Mouse (Mus musculus) MEL (cell line): ENCODE data around the gene Tmem50a. TPM values are rescaled to one million over a fixed set of nuclear protein-coding genes. Genes with fewer than 3 reads are reported as not detected.

Experiments used
- DNase-seq: peaks from one replicate; pipeline ENCODE4 v3.0.0; 2011; ENCODE audit warnings: low read depth, low spot score
- H3K27ac ChIP-seq: 2 replicates; pipeline ENCODE4 v1.5.1; 2012; ENCODE audit warnings: low read depth, mild to moderate bottlenecking, control low read depth, low read length, moderate library complexity; ENCODE audit not compliant: control insufficient read depth
- H3K27me3 ChIP-seq, 2 experiments: fragments of 150-350 bp in 1 of 2; sonication (generic) in 1 of 2; 2 replicates each; pipeline ENCODE4 v1.6.1; 2012; ENCODE audit warnings: low read length in 2 of 2, mild to moderate bottlenecking in 2 of 2, improper control_type of control experiment in 1 of 2, moderate library complexity in 1 of 2; ENCODE audit not compliant: insufficient read depth in 2 of 2, control insufficient read depth in 1 of 2
- H3K36me3 ChIP-seq, 2 experiments: 2 replicates each; pipeline ENCODE4 v1.6.1; 2012 to 2014; ENCODE audit warnings: low read length in 2 of 2, improper control_type of control experiment in 1 of 2, inconsistent platforms in 1 of 2, mild to moderate bottlenecking in 1 of 2; ENCODE audit not compliant: insufficient read depth in 2 of 2, control insufficient read depth in 1 of 2
- H3K4me1 ChIP-seq, 2 experiments: fragments of 150-350 bp in 1 of 2; sonication (generic) in 1 of 2; 2 replicates each; pipeline ENCODE4 v1.6.1; 2012; ENCODE audit warnings: low read length in 2 of 2, improper control_type of control experiment in 1 of 2, mild to moderate bottlenecking in 1 of 2; ENCODE audit not compliant: insufficient read depth in 2 of 2, control insufficient read depth in 1 of 2
- H3K4me3 ChIP-seq, 2 experiments: fragments of 150-350 bp in 1 of 2; sonication (generic) in 1 of 2; 2 replicates each; pipeline ENCODE4 v1.5.1; 2012; ENCODE audit warnings: low read depth in 2 of 2, low read length in 2 of 2, mild to moderate bottlenecking in 2 of 2, moderate library complexity in 2 of 2, control low read depth in 1 of 2, improper control_type of control experiment in 1 of 2; ENCODE audit not compliant: control insufficient read depth in 1 of 2, insufficient read depth in 1 of 2
- H3K79me2 ChIP-seq: 2 replicates; pipeline ENCODE4 v1.6.1; 2012; ENCODE audit warnings: mild to moderate bottlenecking, low read length, moderate library complexity; ENCODE audit not compliant: control insufficient read depth, poor library complexity, insufficient read depth
- H3K9ac ChIP-seq: 2 replicates; pipeline ENCODE4 v1.6.1; 2012; ENCODE audit warnings: low read depth, mild to moderate bottlenecking, control low read depth, low read length, moderate library complexity; ENCODE audit not compliant: control insufficient read depth, poor library complexity, severe bottlenecking
- H3K9me3 ChIP-seq: fragments of 150-350 bp; sonication (generic); replicated peaks from 2 replicates; pipeline ENCODE4 v1.6.1; 2012; ENCODE audit warnings: mild to moderate bottlenecking, low read length, improper control_type of control experiment, moderate library complexity; ENCODE audit not compliant: insufficient read depth
- CTCF ChIP-seq, 3 experiments: IDR thresholded peaks in 2 of 3; conservative IDR thresholded peaks in 1 of 3; 2 replicates each; pipeline ENCODE4 v1.5.1; 2011 to 2012; ENCODE audit warnings: low read length in 3 of 3, low read depth in 2 of 3, mild to moderate bottlenecking in 2 of 3, improper control_type of control experiment in 1 of 3, inconsistent platforms in 1 of 3, mixed read lengths in 1 of 3, moderate library complexity in 1 of 3; ENCODE audit not compliant: control insufficient read depth in 1 of 3, insufficient read depth in 1 of 3, poor library complexity in 1 of 3, severe bottlenecking in 1 of 3
- E2F4 ChIP-seq: IDR thresholded peaks from 2 replicates; pipeline ENCODE4 v1.6.1; 2011; ENCODE audit warnings: low read depth, low read length, improper control_type of control experiment, borderline replicate concordance
- ELF1 ChIP-seq: IDR thresholded peaks from 2 replicates; pipeline ENCODE4 v1.6.1; 2014; ENCODE audit warnings: low read depth, mild to moderate bottlenecking, inconsistent platforms, low read length, improper control_type of control experiment, moderate library complexity
- ETS1 ChIP-seq: IDR thresholded peaks from 2 replicates; pipeline ENCODE4 v1.6.1; 2012; ENCODE audit warnings: low read depth, mild to moderate bottlenecking, inconsistent platforms, low read length, improper control_type of control experiment, moderate library complexity
- GATA1 ChIP-seq: IDR thresholded peaks from 2 replicates; pipeline ENCODE4 v1.6.1; 2011; ENCODE audit warnings: low read depth, low read length, improper control_type of control experiment
- KAT2A ChIP-seq: conservative IDR thresholded peaks from 2 replicates; pipeline ENCODE4 v1.6.1; 2012; ENCODE audit warnings: low read depth, low read length, improper control_type of control experiment, inconsistent platforms
- MAX ChIP-seq: IDR thresholded peaks from 2 replicates; pipeline ENCODE4 v1.6.1; 2011; ENCODE audit warnings: low read length, improper control_type of control experiment
- MAZ ChIP-seq: IDR thresholded peaks from 2 replicates; pipeline ENCODE4 v1.6.1; 2012; ENCODE audit warnings: low read depth, mild to moderate bottlenecking, inconsistent platforms, low read length, improper control_type of control experiment
- MEF2A ChIP-seq: IDR thresholded peaks from 2 replicates; pipeline ENCODE4 v1.6.1; 2014; ENCODE audit warnings: low read depth, mild to moderate bottlenecking, inconsistent platforms, low read length, improper control_type of control experiment; ENCODE audit not compliant: poor library complexity, insufficient replicate concordance, severe bottlenecking; ENCODE audit errors: extremely low read depth
- MXI1 ChIP-seq: IDR thresholded peaks from 2 replicates; pipeline ENCODE4 v1.6.1; 2011; ENCODE audit warnings: mild to moderate bottlenecking, low read depth, low read length, improper control_type of control experiment
- MYB ChIP-seq: IDR thresholded peaks from 2 replicates; pipeline ENCODE4 v1.6.1; 2011; ENCODE audit warnings: mild to moderate bottlenecking, low read depth, low read length, improper control_type of control experiment
- MYC ChIP-seq: IDR thresholded peaks from 2 replicates; pipeline ENCODE4 v1.6.1; 2011; ENCODE audit warnings: low read depth, mild to moderate bottlenecking, low read length, improper control_type of control experiment, moderate library complexity
- POLR2A ChIP-seq, 2 experiments: IDR thresholded peaks; 2 replicates each; pipeline ENCODE4 v1.6.1; 2011 to 2012; ENCODE audit warnings: low read length in 2 of 2, mild to moderate bottlenecking in 2 of 2, control low read depth in 1 of 2, improper control_type of control experiment in 1 of 2, low read depth in 1 of 2, moderate library complexity in 1 of 2; ENCODE audit not compliant: control insufficient read depth in 1 of 2, insufficient read depth in 1 of 2, poor library complexity in 1 of 2
- POLR2AphosphoS5 ChIP-seq: IDR thresholded peaks from 2 replicates; pipeline ENCODE4 v1.6.1; 2012; ENCODE audit warnings: low read depth, borderline replicate concordance, mild to moderate bottlenecking, inconsistent platforms, low read length, moderate library complexity, mixed read lengths
- RAD21 ChIP-seq: IDR thresholded peaks from 2 replicates; pipeline ENCODE4 v1.6.1; 2011; ENCODE audit warnings: mild to moderate bottlenecking, low read depth, low read length, improper control_type of control experiment
- RCOR1 ChIP-seq: IDR thresholded peaks from 2 replicates; pipeline ENCODE4 v1.6.1; 2012; ENCODE audit warnings: low read depth, mild to moderate bottlenecking, inconsistent platforms, low read length, improper control_type of control experiment
- SIN3A ChIP-seq: IDR thresholded peaks from 2 replicates; pipeline ENCODE4 v1.6.1; 2012; ENCODE audit warnings: low read length, improper control_type of control experiment, inconsistent platforms
- SMC3 ChIP-seq: IDR thresholded peaks from 2 replicates; pipeline ENCODE4 v1.6.1; 2011; ENCODE audit warnings: low read depth, low read length, improper control_type of control experiment
- TAL1 ChIP-seq: IDR thresholded peaks from 2 replicates; pipeline ENCODE4 v1.6.1; 2012; ENCODE audit warnings: mild to moderate bottlenecking, inconsistent platforms, low read length, moderate library complexity, mixed read lengths
- TCF12 ChIP-seq: IDR thresholded peaks from 2 replicates; pipeline ENCODE4 v1.6.1; 2014; ENCODE audit warnings: low read depth, mild to moderate bottlenecking, inconsistent platforms, low read length, improper control_type of control experiment, moderate library complexity
- USF1 ChIP-seq: IDR thresholded peaks from 2 replicates; pipeline ENCODE4 v1.6.1; 2014; ENCODE audit warnings: low read depth, mild to moderate bottlenecking, inconsistent platforms, low read length, improper control_type of control experiment, moderate library complexity
- USF2 ChIP-seq, 2 experiments: IDR thresholded peaks; 2 replicates each; pipeline ENCODE4 v1.6.1; 2011 to 2012; ENCODE audit warnings: improper control_type of control experiment in 2 of 2, low read length in 2 of 2, borderline replicate concordance in 1 of 2, inconsistent platforms in 1 of 2, low read depth in 1 of 2, mild to moderate bottlenecking in 1 of 2; ENCODE audit not compliant: insufficient read depth in 1 of 2
- ZKSCAN1 ChIP-seq: IDR thresholded peaks from 2 replicates; pipeline ENCODE4 v1.6.1; 2012; ENCODE audit warnings: low read depth, mild to moderate bottlenecking, inconsistent platforms, low read length, improper control_type of control experiment, moderate library complexity
- polyA plus RNA-seq, 2 experiments: library from polyadenylated mRNA; stranded (reverse) in 1 of 2; unstranded in 1 of 2; fragments of >175 nt in 1 of 2; fragments of >200 nt in 1 of 2; gene quantifications; 2 replicates each; pipeline versions ENCODE4 v1.2.1 to v1.2.4; 2012; ENCODE audit warnings: low replicate concordance in 2 of 2, low read depth in 1 of 2; ENCODE audit not compliant: insufficient read length in 2 of 2, insufficient read depth in 1 of 2, missing spikeins in 1 of 2
- total RNA-seq: library from RNA; depleted of rRNA; stranded (reverse); fragments of 300-350 nt; gene quantifications from 2 replicates; pipeline ENCODE4 v1.2.3, GENCODE M21; 2012

Tmem50a gene
- total and polyA plus RNA-seq, 3 experiments, result 58.5 to 115 TPM; not detected in 1

DNA sequence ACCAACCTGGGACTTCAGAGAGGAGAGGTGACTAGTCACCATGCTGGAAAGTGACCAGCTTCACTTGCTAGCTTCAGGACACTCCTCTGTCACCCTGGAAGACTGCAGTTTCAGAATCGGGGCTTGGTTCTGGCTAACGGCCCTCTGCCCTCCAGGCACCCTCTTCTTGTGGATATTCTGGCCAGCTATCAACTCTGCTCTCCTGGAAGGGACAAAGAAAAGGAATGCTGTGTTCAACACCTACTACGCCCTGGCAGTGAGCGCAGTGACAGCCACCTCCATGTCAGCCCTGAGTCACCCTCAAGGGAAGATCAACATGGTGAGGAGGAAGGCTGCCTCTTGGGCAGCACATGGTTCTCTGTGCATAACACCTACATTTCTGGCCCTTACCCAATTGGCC is 30.5 kb downstream of the Tmem50a start:
- H3K36me3 ChIP-seq, result no peaks in the 10 kb centered on the region
- H3K27ac ChIP-seq, result no peak overlapping the region

DNA sequence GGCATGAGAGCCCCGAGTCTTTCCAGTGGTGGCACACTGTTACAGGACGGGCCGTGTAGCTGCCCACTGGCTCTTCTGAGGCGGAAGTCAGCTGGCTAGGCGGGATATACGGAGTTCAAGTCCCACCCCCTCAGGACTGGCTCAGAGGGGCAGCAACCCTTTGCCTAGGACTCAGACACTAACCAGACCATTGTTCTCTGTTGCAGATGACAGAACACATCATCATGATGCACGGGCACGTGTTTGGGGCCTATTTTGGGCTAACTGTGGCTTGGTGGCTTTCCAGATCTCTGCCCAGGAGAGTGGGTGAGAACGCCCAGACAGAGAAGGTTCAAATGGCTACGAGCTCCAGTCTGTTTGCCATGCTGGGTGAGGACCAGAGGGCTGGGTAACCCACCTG is 31.0 kb downstream of the Tmem50a start:
- Histone ChIP-seq H3K79me2 (no peaks in the 10 kb centered on the region), H3K9ac (no peak overlapping the region), H3K27me3 (no peaks in the 10 kb centered on the region), H3K27ac (no peak overlapping the region), H3K9me3 (no peaks in the 10 kb centered on the region), H3K4me1 (no peaks in the 10 kb centered on the region), H3K36me3 (no peaks in the 10 kb centered on the region), H3K4me3 (no peak overlapping the region)
- no peak for DNase-seq
- TF ChIP-seq RCOR1 (no peak), RAD21 (no peak), TAL1 (no peak), MAZ (no peak), MEF2A (no peak), E2F4 (no peak), ETS1 (no peak), SIN3A (no peak)

More for the DNA sequence above, 30.5 kb downstream of the Tmem50a start:
- Histone ChIP-seq H3K9me3 (no peaks in the 10 kb centered on the region), H3K4me3 (no peak overlapping the region), H3K9ac (no peak overlapping the region), H3K27me3 (no peaks in the 10 kb centered on the region), H3K4me1 (no peaks in the 10 kb centered on the region)
- DNase-seq, result no peak
- no peak for TF ChIP-seq POLR2A (IDR thresholded peaks at IDR 0.05; ENCODE audit: control insufficient read depth in 1 of 2, insufficient read depth in 1 of 2, low read depth in 1 of 2, low read length in 2 of 2, poor library complexity in 1 of 2)
- no peak for TF ChIP-seq SMC3
- no peak for TF ChIP-seq GATA1
- no peak for TF ChIP-seq USF1
- no peak for TF ChIP-seq MYB
- TF ChIP-seq RAD21, result no peak
- TF ChIP-seq POLR2AphosphoS5, result no peak
- no peak for TF ChIP-seq CTCF (IDR thresholded peaks at IDR 0.05 in 2 of 3, conservative IDR thresholded peaks at IDR 0.05 in 1 of 3; ENCODE audit: control insufficient read depth in 1 of 3, insufficient read depth in 1 of 3, low read depth in 2 of 3, low read length in 3 of 3, poor library complexity in 1 of 3, severe bottlenecking in 1 of 3)
- TF ChIP-seq MXI1, result no peak
- TF ChIP-seq USF2 (IDR thresholded peaks at IDR 0.05; ENCODE audit: borderline replicate concordance in 1 of 2, insufficient read depth in 1 of 2, low read depth in 1 of 2, low read length in 2 of 2), result no peak
- no peak for TF ChIP-seq ELF1
- no peak for TF ChIP-seq KAT2A
- no peak for TF ChIP-seq MAZ
- TF ChIP-seq E2F4, result no peak
- no peak for TF ChIP-seq ZKSCAN1
- TF ChIP-seq MAX, result no peak
- TF ChIP-seq MYC, result no peak
- no peak for TF ChIP-seq TCF12
- TF ChIP-seq, all 39 proteins: peak for 0
- no peaks in the 10 kb centered on the region for H3K79me2 ChIP-seq
